Mouse (Mus musculus) embryonic fibroblast, embryonic 13.5 days (primary cell): ENCODE results near the gene Tspyl3.

Experiments
- CTCF ChIP-seq: IDR thresholded peaks from 2 replicates; pipeline ENCODE4 v1.5.1; 2011; ENCODE audit warnings: mild to moderate bottlenecking, control low read depth, low read length, moderate library complexity, borderline replicate concordance; ENCODE audit not compliant: insufficient read depth
- POLR2A ChIP-seq: IDR thresholded peaks from 2 replicates; pipeline ENCODE4 v1.6.1; 2011; ENCODE audit warnings: low read depth, mild to moderate bottlenecking, control low read depth, low read length, moderate library complexity

DNA sequence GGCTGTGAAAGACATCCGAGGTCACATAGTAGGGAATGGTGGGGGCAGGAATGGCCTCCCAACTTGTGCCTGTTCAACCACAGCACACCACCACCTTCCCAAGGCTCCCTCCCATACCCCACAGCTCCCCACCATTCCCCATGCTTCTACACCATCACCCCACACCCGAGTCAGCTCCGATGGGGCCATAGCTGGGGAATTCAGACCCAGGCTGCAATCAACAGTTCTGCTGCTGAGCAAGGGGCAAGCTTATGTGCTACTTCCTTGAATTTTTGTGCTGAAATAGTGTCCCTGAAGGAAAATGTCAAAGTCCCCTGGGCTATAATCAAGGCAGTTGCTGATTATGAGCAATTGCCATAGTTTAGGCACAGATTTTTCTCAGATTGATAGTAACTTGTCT is 6.7 kb downstream of the Tspyl3 start:
- TF ChIP-seq CTCF, result no peak
- TF ChIP-seq POLR2A, result no peak
